Mouse (Mus musculus) spleen, adult 12 weeks (tissue): Measurements from ENCODE around the gene Brca2.
"Not testable (repeated sequence)": the region's sequence is repeated elsewhere in the genome, so short reads cannot be mapped to it uniquely, and the experiment has no call there.

ENCODE experiments used
- DNase-seq: peaks from one replicate; pipeline ENCODE4 v3.0.0; 2022; ENCODE audit warnings: low spot score

The Brca2 gene

GRCm38 (mm10) chr5:150521937-150522866 lies at the start of gene Brca2:
Gene Brca2, plus strand, starts transcription at chr5:150522630.
- peak; percentile 94 for DNase-seq

- no peak for DNase-seq
These were observed 45.1 kb upstream of the Brca2 start for GRCm38 (mm10) chr5:150477364-150477763.

GRCm38 (mm10) chr5:150478612-150479011 lies 43.8 kb upstream of the Brca2 start:
- DNase-seq, result no peak

- DNase-seq, result no peak
These were observed 37.2 kb upstream of the Brca2 start for GRCm38 (mm10) chr5:150485198-150485597.

- DNase-seq, result no peak
These were observed 32.1 kb upstream of the Brca2 start for GRCm38 (mm10) chr5:150490285-150490684.

- DNase-seq, result no peak
These were observed 31.6 kb upstream of the Brca2 start for GRCm38 (mm10) chr5:150490821-150491220.

GRCm38 (mm10) chr5:150491573-150492173 lies 30.8 kb upstream of the Brca2 start:
- not testable (repeated sequence) for DNase-seq

GRCm38 (mm10) chr5:150495792-150496191 lies 26.6 kb upstream of the Brca2 start:
- DNase-seq, result peak; percentile 38

- DNase-seq, result no peak
These were observed 11.8 kb upstream of the Brca2 start for GRCm38 (mm10) chr5:150510451-150511225.

GRCm38 (mm10) chr5:150513264-150513663 lies 9.2 kb upstream of the Brca2 start:
- no peak for DNase-seq

GRCm38 (mm10) chr5:150514027-150514426 lies 8.4 kb upstream of the Brca2 start:
- DNase-seq, result no peak

- no peak for DNase-seq
These were observed 4.4 kb upstream of the Brca2 start, which contains the start of gene Zar1l for GRCm38 (mm10) chr5:150518064-150518463. Gene Zar1l, minus strand, starts transcription at chr5:150518164.

GRCm38 (mm10) chr5:150519551-150519950 lies 2.9 kb upstream of the Brca2 start:
- no peak for DNase-seq

- DNase-seq, result no peak
These were observed 421 bp downstream of the Brca2 start for GRCm38 (mm10) chr5:150522867-150523234.

- DNase-seq, result no peak
These were observed 2.8 kb downstream of the Brca2 start for GRCm38 (mm10) chr5:150525239-150525638.

GRCm38 (mm10) chr5:150541302-150541701 lies 18.9 kb downstream of the Brca2 start:
- DNase-seq, result no peak

GRCm38 (mm10) chr5:150543184-150543583 lies 20.8 kb downstream of the Brca2 start:
- no peak for DNase-seq

GRCm38 (mm10) chr5:150551637-150552036 lies 29.2 kb downstream of the Brca2 start:
- no peak for DNase-seq

GRCm38 (mm10) chr5:150559519-150560103 lies 37.2 kb downstream of the Brca2 start:
- DNase-seq, result no peak

GRCm38 (mm10) chr5:150560851-150561250 lies 38.4 kb downstream of the Brca2 start:
- DNase-seq, result no peak

- no peak for DNase-seq
These were observed 38.9 kb downstream of the Brca2 start for GRCm38 (mm10) chr5:150561376-150561775.

GRCm38 (mm10) chr5:150561783-150562182 lies 39.4 kb downstream of the Brca2 start:
- no peak for DNase-seq
